Mouse (Mus musculus) kidney, adult 2 months (tissue): ENCODE measurements around the gene Hivep2.

Source experiments
- CTCF ChIP-seq: fragments of 200-500 bp; conservative IDR thresholded peaks from 2 replicates; pipeline ENCODE4 v1.5.1; 2011; ENCODE audit warnings: low read depth, mild to moderate bottlenecking, control low read depth, low read length, moderate library complexity, mixed read lengths; ENCODE audit not compliant: insufficient read depth, insufficient read length
- POLR2A ChIP-seq: fragments of 200-500 bp; IDR thresholded peaks from one replicate; pipeline ENCODE4 v1.6.1; 2011; ENCODE audit warnings: low read depth, low read length, control low read depth

GRCm38 (mm10) chr10:14004769-14005517, 39.1 kb downstream of the Hivep2 start:
- no peak for TF ChIP-seq CTCF
- no peak for TF ChIP-seq POLR2A
